In the genomic region with DNA sequence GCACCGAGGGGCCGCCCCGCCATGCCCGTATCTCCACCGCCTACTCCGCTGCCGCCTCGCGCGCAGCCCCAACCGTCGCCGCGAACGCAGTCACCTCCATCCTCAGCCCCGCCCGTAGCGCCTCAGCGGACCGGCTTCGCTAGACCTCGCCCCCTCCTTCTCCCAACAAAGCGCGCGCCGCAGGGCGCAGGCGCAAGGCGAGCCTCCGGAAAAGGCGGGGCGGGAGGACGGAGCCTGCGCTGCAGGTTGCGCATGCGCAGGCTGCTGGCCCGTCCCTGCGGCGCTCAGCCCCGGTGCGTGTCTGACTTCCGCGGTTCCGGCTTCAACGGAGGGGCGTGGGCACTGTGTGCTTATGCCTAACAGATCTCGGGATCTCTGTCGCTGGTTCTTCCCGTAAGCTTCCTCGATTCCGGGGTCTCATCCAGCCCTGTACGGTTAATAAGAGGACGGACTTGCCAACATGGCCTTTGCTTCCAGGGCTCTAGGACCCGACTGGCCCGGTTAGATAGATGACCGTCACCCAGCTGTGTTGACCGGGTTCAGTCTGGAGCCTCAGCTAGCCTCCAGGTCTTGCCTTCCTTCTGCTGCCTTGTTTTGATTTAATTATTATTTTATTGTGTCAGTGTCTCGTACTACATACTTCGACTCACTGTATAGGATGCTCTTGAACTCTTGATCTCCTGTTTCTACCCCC, we compare ENCODE assay signal across 8 mouse cellular contexts. TPM values are rescaled to one million over a fixed set of nuclear protein-coding genes. Genes with fewer than 3 reads are reported as not detected.
DNase-seq lines count a peak whose midpoint lies in the region; ATAC-seq and TF ChIP-seq lines count a peak whose summit lies in the region.

A gene (minus strand): TSS at position 201 of the 694 bp plus-strand sequence.

- H3K9me3 ChIP-seq in E14TG2a.4 (ENCODE audit: low read length): no peaks in the 10 kb centered on the region
- no peaks in the 10 kb centered on the region for H3K9me3 ChIP-seq in forebrain, embryonic 12.5 days
- H3K9me3 ChIP-seq in heart, postnatal 0 days (replicated peaks; ENCODE audit: control insufficient read depth, low read length): no peaks in the 10 kb centered on the region
- no peaks in the 10 kb centered on the region for H3K9me3 ChIP-seq in liver, embryonic 16.5 days (replicated peaks; ENCODE audit: control insufficient read depth, low read length)
- no peaks in the 10 kb centered on the region for H3K9me3 ChIP-seq in neural tube, embryonic 13.5 days

- H3K9ac ChIP-seq in forebrain, embryonic 12.5 days: peak within 1 kb of the TSS; percentile 91
- peak within 1 kb of the TSS; percentile 73 for H3K9ac ChIP-seq in heart, postnatal 0 days (replicated peaks; ENCODE audit: low read depth, low read length)
- peak within 1 kb of the TSS; percentile 91 for H3K9ac ChIP-seq in liver, embryonic 16.5 days (ENCODE audit: low read depth, low read length)
- peak within 1 kb of the TSS; percentile 97 for H3K9ac ChIP-seq in neural tube, embryonic 13.5 days

- ATAC-seq in forebrain, embryonic 12.5 days (ENCODE audit: low FRiP score): peak; percentile 96
- ATAC-seq in heart, postnatal 0 days (ENCODE audit: insufficient read depth, low read depth): peak; percentile 94
- peak; percentile 95 for ATAC-seq in liver, embryonic 16.5 days (ENCODE audit: low read depth)
- peak; percentile 96 for ATAC-seq in neural tube, embryonic 13.5 days (ENCODE audit: low read depth)

- peak within 1 kb of the TSS; percentile 93 for H3K4me2 ChIP-seq in forebrain, embryonic 12.5 days
- H3K4me2 ChIP-seq in heart, postnatal 0 days (ENCODE audit: low read depth, low read length): peak within 1 kb of the TSS; percentile 99
- H3K4me2 ChIP-seq in liver, embryonic 16.5 days (ENCODE audit: low read depth, low read length): peak within 1 kb of the TSS; percentile 100
- peak within 1 kb of the TSS; percentile 91 for H3K4me2 ChIP-seq in neural tube, embryonic 13.5 days

- under 1% methylated on average over 59 of the region's 59 CpGs for WGBS in forebrain, embryonic 12.5 days
- WGBS in heart, postnatal 0 days: under 1% methylated on average over 57 of the region's 59 CpGs
- WGBS in liver, embryonic 16.5 days (ENCODE audit: insufficient replicate concordance): under 1% methylated on average over 59 of the region's 59 CpGs
- WGBS in neural tube, embryonic 13.5 days: under 1% methylated on average over 59 of the region's 59 CpGs

- no peaks in the 10 kb centered on the region for H3K27me3 ChIP-seq in E14TG2a.4 (ENCODE audit: insufficient read depth, low read length)
- no peaks in the 10 kb centered on the region for H3K27me3 ChIP-seq in forebrain, embryonic 12.5 days
- H3K27me3 ChIP-seq in heart, postnatal 0 days (ENCODE audit: control insufficient read depth, insufficient read depth, low read length): no peaks in the 10 kb centered on the region
- H3K27me3 ChIP-seq in liver, embryonic 16.5 days (ENCODE audit: control insufficient read depth, insufficient read depth, low read depth, low read length): no peaks in the 10 kb centered on the region
- no peaks in the 10 kb centered on the region for H3K27me3 ChIP-seq in neural tube, embryonic 13.5 days
- H3K27me3 ChIP-seq in testis, adult 2 months (ENCODE audit: control insufficient read depth, insufficient read depth, low read length): no peaks in the 10 kb centered on the region

- TF ChIP-seq POLR2A in testis, adult 2 months (IDR thresholded peaks at IDR 0.05; ENCODE audit: control insufficient read depth, low read depth, low read length): peak; percentile 90

- peak within 1 kb of the TSS; percentile 91 for H3K27ac ChIP-seq in forebrain, embryonic 12.5 days
- peak within 1 kb of the TSS; percentile 76 for H3K27ac ChIP-seq in heart, postnatal 0 days (ENCODE audit: low read depth)
- peak within 1 kb of the TSS; percentile 90 for H3K27ac ChIP-seq in liver, embryonic 16.5 days (ENCODE audit: low read length)
- peak within 1 kb of the TSS; percentile 97 for H3K27ac ChIP-seq in neural tube, embryonic 13.5 days (replicated peaks)
- peak within 1 kb of the TSS; percentile 92 for H3K27ac ChIP-seq in testis, adult 2 months (ENCODE audit: control insufficient read depth, insufficient read depth, low read depth, low read length)

- peaks cover 22% of the 10 kb centered on the region for H3K4me1 ChIP-seq in E14TG2a.4 (replicated peaks; ENCODE audit: low read depth, low read length)
- H3K4me1 ChIP-seq in forebrain, embryonic 12.5 days: peaks cover 23% of the 10 kb centered on the region
- no peaks in the 10 kb centered on the region for H3K4me1 ChIP-seq in heart, postnatal 0 days (ENCODE audit: control insufficient read depth, insufficient read depth)
- peaks cover 17% of the 10 kb centered on the region for H3K4me1 ChIP-seq in liver, embryonic 16.5 days (ENCODE audit: control insufficient read depth, low read depth, low read length)
- H3K4me1 ChIP-seq in neural tube, embryonic 13.5 days (replicated peaks): peaks cover 34% of the 10 kb centered on the region
- peaks cover 4% of the 10 kb centered on the region; the same call in 1 of the 2 replicates for H3K4me1 ChIP-seq in testis, adult 2 months (ENCODE audit: control insufficient read depth, insufficient read depth, low read length)

- H3K4me3 ChIP-seq in E14TG2a.4 (replicated peaks; ENCODE audit: low read length): peak within 1 kb of the TSS; percentile 98
- H3K4me3 ChIP-seq in forebrain, embryonic 12.5 days (replicated peaks): peak within 1 kb of the TSS; percentile 95
- peak within 1 kb of the TSS; percentile 95 for H3K4me3 ChIP-seq in heart, postnatal 0 days (ENCODE audit: low read depth, low read length)
- peak within 1 kb of the TSS; percentile 87 for H3K4me3 ChIP-seq in liver, embryonic 16.5 days (ENCODE audit: low read depth, low read length)
- H3K4me3 ChIP-seq in neural tube, embryonic 13.5 days: peak within 1 kb of the TSS; percentile 98
- peak within 1 kb of the TSS; percentile 93 for H3K4me3 ChIP-seq in testis, adult 2 months (ENCODE audit: control insufficient read depth, low read depth, low read length)

- no peak for TF ChIP-seq CTCF in E14TG2a.4 (conservative IDR thresholded peaks at IDR 0.05; ENCODE audit: low read length)
- no peak for TF ChIP-seq CTCF in heart, postnatal 0 days (IDR thresholded peaks at IDR 0.05; ENCODE audit: low read depth)
- no peak for TF ChIP-seq CTCF in testis, adult 2 months (IDR thresholded peaks at IDR 0.05; ENCODE audit: control insufficient read depth, insufficient read depth, insufficient replicate concordance, low read depth, low read length)

- H3K36me3 ChIP-seq in E14TG2a.4 (ENCODE audit: insufficient read depth, low read length): no peaks in the 10 kb centered on the region
- no peaks in the 10 kb centered on the region for H3K36me3 ChIP-seq in forebrain, embryonic 12.5 days (replicated peaks)
- no peaks in the 10 kb centered on the region for H3K36me3 ChIP-seq in heart, postnatal 0 days (replicated peaks; ENCODE audit: control insufficient read depth, insufficient read depth, low read length)
- no peaks in the 10 kb centered on the region for H3K36me3 ChIP-seq in liver, embryonic 16.5 days (ENCODE audit: control insufficient read depth, insufficient read depth)
- no peaks in the 10 kb centered on the region for H3K36me3 ChIP-seq in neural tube, embryonic 13.5 days
- H3K36me3 ChIP-seq in testis, adult 2 months (ENCODE audit: control insufficient read depth, insufficient read depth, low read length): no peaks in the 10 kb centered on the region; the same call in 1 of the 2 replicates

- TF ChIP-seq EP300 in heart, postnatal 0 days (IDR thresholded peaks at IDR 0.05; ENCODE audit: low read depth): no peak

- DNase-seq in c-Kit-positive CD71-positive TER-119-positive erythroid progenitor cells, embryonic 14.5 days (ENCODE audit: low spot score): peak; percentile 98
- peak; percentile 96 for DNase-seq in heart, postnatal 0 days (ENCODE audit: low spot score)
- DNase-seq in kidney, postnatal 4 days: peak; percentile 94 to 96

RNA-seq across cellular contexts. Expression of the gene that starts here (rescaled TPM):
- polyA plus RNA-seq in forebrain, embryonic 12.5 days (2016; fragmentation: Nextera tagmentation; extraction: Ambion mirVana): 52.2 and 52.9 TPM in 2 replicates
- 5.1 and 12.1 TPM in 2 replicates for total RNA-seq in heart, postnatal 0 days (2014; rRNA removed; ENCODE audit: low replicate concordance)
- polyA plus RNA-seq in heart, postnatal 0 days (2015; fragmentation: Nextera tagmentation; extraction: Ambion mirVana): 7.0 and 8.0 TPM in 2 replicates
- polyA plus RNA-seq in liver, embryonic 16.5 days (2015; fragmentation: Nextera tagmentation; extraction: Ambion mirVana): 5.8 and 6.0 TPM in 2 replicates
- 48.9 and 50.8 TPM in 2 replicates for polyA plus RNA-seq in neural tube, embryonic 13.5 days (2015; fragmentation: Nextera tagmentation; extraction: Ambion mirVana)
- polyA plus RNA-seq in testis, adult 2 months (2012; rRNA removed): 43.8 and 51.2 TPM in 2 replicates

Comparison
In these comparisons a context has a peak if more than half of its experiments do, and no peak if none do; other contexts are left out.
1. Peak in every context shown above with its lines: DNase-seq, ATAC-seq, H3K4me3 ChIP-seq and H3K27ac ChIP-seq.